Mouse (Mus musculus) R1 (cell line): ENCODE results near the gene Mavs.

Experiments
- DNase-seq: peaks from one replicate; pipeline ENCODE4 v3.0.0-alpha.2; 2018; ENCODE audit warnings: low read depth, low spot score

The Mavs gene

GRCm38 (mm10) chr2:131233307-131234126 lies at the start of gene Mavs:
Gene Mavs (plus strand): TSS chr2:131234063.
- DNase-seq: peak; percentile 97

- no peak for DNase-seq
Measured at GRCm38 (mm10) chr2:131186343-131186742, 47.5 kb upstream of the Mavs start.

- DNase-seq: peak; percentile 89
Measured at GRCm38 (mm10) chr2:131186771-131187601, 46.9 kb upstream of the Mavs start, which contains the start of the genes Cdc25b and Spef1. Gene Cdc25b (plus strand): TSS chr2:131186949. Gene Spef1 (minus strand): TSS chr2:131187282.

- DNase-seq: no peak
Measured at GRCm38 (mm10) chr2:131187602-131187922, 46.3 kb upstream of the Mavs start.

- no peak for DNase-seq
Measured at GRCm38 (mm10) chr2:131188311-131188710, 45.6 kb upstream of the Mavs start.

GRCm38 (mm10) chr2:131189521-131190309 lies 44.1 kb upstream of the Mavs start:
- no peak for DNase-seq

GRCm38 (mm10) chr2:131190344-131191004 lies 43.4 kb upstream of the Mavs start:
- peak; percentile 64 for DNase-seq

GRCm38 (mm10) chr2:131191005-131191390 lies 42.9 kb upstream of the Mavs start:
- DNase-seq: no peak

GRCm38 (mm10) chr2:131196606-131197316 lies 37.1 kb upstream of the Mavs start:
- DNase-seq: no peak

GRCm38 (mm10) chr2:131200710-131201109 lies 33.2 kb upstream of the Mavs start:
- no peak for DNase-seq

- no peak for DNase-seq
Measured at GRCm38 (mm10) chr2:131201262-131201661, 32.6 kb upstream of the Mavs start.

GRCm38 (mm10) chr2:131203816-131204409 lies 29.9 kb upstream of the Mavs start:
- no peak for DNase-seq

- DNase-seq: peak; percentile 40
Measured at GRCm38 (mm10) chr2:131204410-131204981, 29.4 kb upstream of the Mavs start.

GRCm38 (mm10) chr2:131205521-131206182 lies 28.2 kb upstream of the Mavs start:
- DNase-seq: no peak

GRCm38 (mm10) chr2:131206778-131207177 lies 27.1 kb upstream of the Mavs start, which contains the start of gene Ap5s1:
Gene Ap5s1 (plus strand): TSS chr2:131207078.
- no peak for DNase-seq

GRCm38 (mm10) chr2:131208356-131208755 lies 25.5 kb upstream of the Mavs start:
- DNase-seq: no peak

GRCm38 (mm10) chr2:131209125-131209795 lies 24.6 kb upstream of the Mavs start:
- no peak for DNase-seq

- DNase-seq: peak; percentile 94
Measured at GRCm38 (mm10) chr2:131209969-131210792, 23.7 kb upstream of the Mavs start.
